Mouse (Mus musculus): Measurements from ENCODE around the gene Fam192a.

Gene Fam192a

GRCm38 (mm10) chr8:94571896-94572295, 29.9 kb downstream of the Fam192a start:
- no peak for DNase-seq (ENCODE audit: low read depth)

- DNase-seq (ENCODE audit: low read depth): no peak
These were observed 32.4 kb downstream of the Fam192a start for GRCm38 (mm10) chr8:94569419-94569818.

GRCm38 (mm10) chr8:94568098-94568497, 33.7 kb downstream of the Fam192a start:
- no peak for DNase-seq (ENCODE audit: low read depth)

GRCm38 (mm10) chr8:94567159-94567849, 34.5 kb downstream of the Fam192a start:
- DNase-seq (ENCODE audit: low read depth): no peak

- DNase-seq (ENCODE audit: low read depth): no peak
These were observed 35.2 kb downstream of the Fam192a start for GRCm38 (mm10) chr8:94566446-94567158.

GRCm38 (mm10) chr8:94566033-94566432, 35.8 kb downstream of the Fam192a start:
- DNase-seq (ENCODE audit: low read depth): no peak

- DNase-seq (ENCODE audit: low read depth): no peak
These were observed 37.4 kb downstream of the Fam192a start for GRCm38 (mm10) chr8:94564421-94564820.

- DNase-seq (ENCODE audit: low read depth): no peak
These were observed 40.5 kb downstream of the Fam192a start for GRCm38 (mm10) chr8:94561256-94561655.

GRCm38 (mm10) chr8:94557281-94557680, 44.5 kb downstream of the Fam192a start:
- no peak for DNase-seq (ENCODE audit: low read depth)

- no peak for DNase-seq (ENCODE audit: low read depth)
These were observed 49.1 kb downstream of the Fam192a start for GRCm38 (mm10) chr8:94552696-94553095.

GRCm38 (mm10) chr8:94551471-94552422, 50.0 kb downstream of the Fam192a start:
- no peak for DNase-seq (ENCODE audit: low read depth)

GRCm38 (mm10) chr8:94549998-94550397, 51.8 kb downstream of the Fam192a start:
- DNase-seq (ENCODE audit: low read depth): no peak

GRCm38 (mm10) chr8:94549482-94549881, 52.3 kb downstream of the Fam192a start:
- DNase-seq (ENCODE audit: low read depth): no peak

- no peak for DNase-seq (ENCODE audit: low read depth)
These were observed 52.8 kb downstream of the Fam192a start for GRCm38 (mm10) chr8:94549041-94549440.

- no peak for DNase-seq (ENCODE audit: low read depth)
These were observed 57.8 kb downstream of the Fam192a start for GRCm38 (mm10) chr8:94543981-94544380.

GRCm38 (mm10) chr8:94540889-94541795, 60.7 kb downstream of the Fam192a start:
- DNase-seq (ENCODE audit: low read depth): no peak

- DNase-seq (ENCODE audit: low read depth): no peak
These were observed 61.8 kb downstream of the Fam192a start for GRCm38 (mm10) chr8:94540025-94540424.

- no peak for DNase-seq (ENCODE audit: low read depth)
These were observed 64.3 kb downstream of the Fam192a start for GRCm38 (mm10) chr8:94537456-94537855.

- no peak for DNase-seq (ENCODE audit: low read depth)
These were observed 66.2 kb downstream of the Fam192a start for GRCm38 (mm10) chr8:94535631-94536030.

- no peak for DNase-seq (ENCODE audit: low read depth)
These were observed 67.2 kb downstream of the Fam192a start for GRCm38 (mm10) chr8:94534612-94535011.
